Mouse (Mus musculus): Measurements from ENCODE around the gene Cyp8b1. TPM values are rescaled to one million over a fixed set of nuclear protein-coding genes. Genes with fewer than 3 reads are reported as not detected.

Cyp8b1 gene
- total and polyA plus RNA-seq, 3 experiments, result not detected

DNA sequence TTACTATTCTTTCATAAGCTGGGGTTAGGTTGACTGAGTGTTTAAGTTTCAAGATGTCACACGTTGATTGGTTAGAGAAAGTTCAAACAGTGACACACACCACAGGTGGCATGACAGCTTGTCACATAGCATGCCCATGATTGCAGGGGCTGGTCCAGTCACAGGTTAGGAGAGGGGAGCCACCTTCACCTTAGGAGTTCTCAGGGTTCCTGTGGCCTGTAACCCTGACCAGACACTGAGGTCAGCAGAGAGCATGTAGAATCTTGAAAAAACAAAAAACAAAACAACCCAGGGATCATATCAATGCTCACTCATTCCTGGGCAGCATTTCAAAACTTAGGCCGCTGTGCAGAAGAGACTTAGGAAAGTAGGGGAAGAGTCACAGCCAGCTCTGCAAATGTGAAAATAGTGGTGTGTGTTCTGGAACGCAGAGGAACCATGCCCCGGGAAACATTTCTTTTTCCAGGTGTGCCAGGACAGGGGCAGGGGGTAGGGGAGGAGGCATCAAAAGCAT, 26.1 kb downstream of the Cyp8b1 start:
- DNase-seq (ENCODE audit: low read depth, low spot score), result no peak

DNA sequence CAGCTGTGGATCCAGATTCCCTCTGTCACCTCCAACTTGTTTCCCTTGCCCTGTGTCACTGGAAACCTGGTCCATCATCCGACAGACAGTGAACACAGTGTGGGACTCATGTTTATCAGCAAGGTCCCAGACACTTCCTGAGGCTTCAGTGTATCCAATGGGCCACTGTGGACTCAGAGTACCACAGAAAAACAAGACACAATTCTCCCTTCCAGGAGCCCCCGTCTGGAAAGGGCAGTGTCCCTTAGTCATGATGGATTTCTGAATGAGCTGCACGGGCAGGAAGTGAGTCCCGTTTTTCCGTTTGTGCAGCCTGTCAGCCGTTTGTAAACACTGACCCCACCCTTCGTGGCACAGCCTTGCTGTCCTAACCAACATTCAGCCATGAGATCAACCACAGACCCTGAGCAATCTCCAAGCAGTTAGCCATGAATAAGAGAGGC, 34.1 kb downstream of the Cyp8b1 start:
- H3K4me3 ChIP-seq (ENCODE audit: control insufficient read depth in 1 of 2, insufficient read depth in 1 of 2, low read depth in 2 of 2, low read length in 2 of 2), result peak overlapping the region; percentile 5 to 10; a peak in 3 of 4 replicates
- TF ChIP-seq TBP (IDR thresholded peaks at IDR 0.05; ENCODE audit: low read depth, low read length) (no peak), SIN3A (IDR thresholded peaks at IDR 0.05; ENCODE audit: low read length) (no peak), TAL1 (IDR thresholded peaks at IDR 0.05; ENCODE audit: low read length) (peak; percentile 72), KAT2A (conservative IDR thresholded peaks at IDR 0.05; ENCODE audit: low read depth, low read length) (no peak), POLR2AphosphoS2 (IDR thresholded peaks at IDR 0.05; ENCODE audit: low read length) (no peak), MYB (IDR thresholded peaks at IDR 0.05; ENCODE audit: low read depth, low read length) (peak; percentile 36; the same call in 1 of the 2 replicates), BHLHE40 (IDR thresholded peaks at IDR 0.05; ENCODE audit: borderline replicate concordance, low read depth, low read length) (no peak), EP300 (IDR thresholded peaks at IDR 0.05; ENCODE audit: low read depth in 1 of 2, low read length in 2 of 2) (no peak), NELFE (IDR thresholded peaks at IDR 0.05; ENCODE audit: low read depth, low read length) (no peak), GATA1 (IDR thresholded peaks at IDR 0.05; ENCODE audit: low read depth, low read length) (no peak)
- DNase-seq (ENCODE audit: low read depth, low spot score), result peak; percentile 48
- no peaks in the 10 kb centered on the region for H3K9me3 ChIP-seq (replicated peaks; ENCODE audit: insufficient read depth, low read length)
- H3K27me3 ChIP-seq (ENCODE audit: control insufficient read depth in 1 of 2, insufficient read depth in 2 of 2, low read length in 2 of 2), result no peaks in the 10 kb centered on the region
- no peaks in the 10 kb centered on the region; a peak in 1 of 4 replicates for H3K4me1 ChIP-seq (ENCODE audit: control insufficient read depth in 1 of 2, insufficient read depth in 2 of 2, low read length in 2 of 2)
- no peaks in the 10 kb centered on the region for H3K36me3 ChIP-seq (ENCODE audit: control insufficient read depth in 1 of 2, insufficient read depth in 2 of 2, low read length in 2 of 2)
- H3K79me2 ChIP-seq (ENCODE audit: control insufficient read depth, insufficient read depth, low read length, poor library complexity), result no peaks in the 10 kb centered on the region
- no peak overlapping the region for H3K27ac ChIP-seq (ENCODE audit: control insufficient read depth, low read depth, low read length)
- peak overlapping the region; percentile 28; the same call in 1 of the 2 replicates for H3K9ac ChIP-seq (ENCODE audit: control insufficient read depth, low read depth, low read length, poor library complexity, severe bottlenecking)

More for the DNA sequence above, 26.1 kb downstream of the Cyp8b1 start:
- H3K9me3 ChIP-seq (replicated peaks; ENCODE audit: insufficient read depth, low read length), result no peaks in the 10 kb centered on the region
- H3K4me3 ChIP-seq (ENCODE audit: control insufficient read depth in 1 of 2, insufficient read depth in 1 of 2, low read depth in 2 of 2, low read length in 2 of 2), result no peak overlapping the region
- H3K36me3 ChIP-seq (ENCODE audit: control insufficient read depth in 1 of 2, insufficient read depth in 2 of 2, low read length in 2 of 2), result no peaks in the 10 kb centered on the region
- H3K9ac ChIP-seq (ENCODE audit: control insufficient read depth, low read depth, low read length, poor library complexity, severe bottlenecking), result no peak overlapping the region
- H3K4me1 ChIP-seq (ENCODE audit: control insufficient read depth in 1 of 2, insufficient read depth in 2 of 2, low read length in 2 of 2), result no peaks in the 10 kb centered on the region
- no peak overlapping the region for H3K27ac ChIP-seq (ENCODE audit: control insufficient read depth, low read depth, low read length)
- H3K79me2 ChIP-seq (ENCODE audit: control insufficient read depth, insufficient read depth, low read length, poor library complexity), result no peaks in the 10 kb centered on the region
- no peak for TF ChIP-seq KAT2A (conservative IDR thresholded peaks at IDR 0.05; ENCODE audit: low read depth, low read length)
- H3K27me3 ChIP-seq (ENCODE audit: control insufficient read depth in 1 of 2, insufficient read depth in 2 of 2, low read length in 2 of 2), result no peaks in the 10 kb centered on the region; a peak in 1 of 4 replicates

DNA sequence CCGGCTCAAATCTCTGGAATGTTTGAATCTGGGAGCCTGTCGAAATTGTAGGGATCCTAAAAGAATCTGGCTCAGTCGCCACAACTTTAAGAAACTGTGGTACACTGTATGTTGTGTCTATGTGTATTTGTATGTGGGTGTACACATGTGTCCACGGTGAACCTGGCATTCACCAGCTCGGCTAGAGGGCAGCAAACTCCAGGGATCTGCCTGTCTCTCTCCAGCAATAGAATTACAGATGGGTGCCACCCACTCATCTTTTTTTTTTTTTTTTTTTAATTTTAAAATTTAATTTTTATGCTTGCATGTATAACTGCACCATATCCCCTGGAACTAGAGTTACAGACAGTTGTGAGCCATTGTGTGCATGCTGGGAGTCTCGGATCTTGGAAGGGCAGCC, 34.8 kb downstream of the Cyp8b1 start:
- peak overlapping the region; percentile 14; the same call in 1 of the 2 replicates for H3K9ac ChIP-seq (ENCODE audit: control insufficient read depth, low read depth, low read length, poor library complexity, severe bottlenecking)

More for the DNA sequence above, 34.8 kb downstream of the Cyp8b1 start:
- Histone ChIP-seq H3K4me3 (ENCODE audit: control insufficient read depth in 1 of 2, insufficient read depth in 1 of 2, low read depth in 2 of 2, low read length in 2 of 2) (peak overlapping the region; percentile 5 to 10), H3K36me3 (ENCODE audit: control insufficient read depth in 1 of 2, insufficient read depth in 2 of 2, low read length in 2 of 2) (no peaks in the 10 kb centered on the region), H3K4me1 (ENCODE audit: control insufficient read depth in 1 of 2, insufficient read depth in 2 of 2, low read length in 2 of 2) (no peaks in the 10 kb centered on the region; a peak in 1 of 4 replicates), H3K27ac (ENCODE audit: control insufficient read depth, low read depth, low read length) (no peak overlapping the region), H3K9me3 (replicated peaks; ENCODE audit: insufficient read depth, low read length) (no peaks in the 10 kb centered on the region), H3K27me3 (ENCODE audit: control insufficient read depth in 1 of 2, insufficient read depth in 2 of 2, low read length in 2 of 2) (no peaks in the 10 kb centered on the region), H3K79me2 (ENCODE audit: control insufficient read depth, insufficient read depth, low read length, poor library complexity) (no peaks in the 10 kb centered on the region)
- DNase-seq (ENCODE audit: low read depth, low spot score), result peak; percentile 47
- TF ChIP-seq ZNF384 (IDR thresholded peaks at IDR 0.05; ENCODE audit: low read depth, low read length) (peak; percentile 71), CTCF (IDR thresholded peaks at IDR 0.05 in 2 of 3, conservative IDR thresholded peaks at IDR 0.05 in 1 of 3; ENCODE audit: control insufficient read depth in 1 of 3, insufficient read depth in 1 of 3, low read depth in 2 of 3, low read length in 3 of 3, poor library complexity in 1 of 3, severe bottlenecking in 1 of 3) (peak in 2 of 3 experiments; percentile 40 to 47; a peak in 4 of 6 replicates), RAD21 (IDR thresholded peaks at IDR 0.05; ENCODE audit: low read depth, low read length) (peak; percentile 33), EP300 (IDR thresholded peaks at IDR 0.05; ENCODE audit: low read depth in 1 of 2, low read length in 2 of 2) (no peak)
